Mouse (Mus musculus): ENCODE measurements around the gene Gm9803. TPM values are rescaled to one million over a fixed set of nuclear protein-coding genes. Genes with fewer than 3 reads are reported as not detected.
A peak's percentile ranks its signal among the peaks of the same experiment; 100 is the strongest.

Gene Gm9803
- polyA plus RNA-seq, 2 experiments: 10.0 to 12.3 TPM

- peaks cover 14 to 31% of the 10 kb centered on the region in 2 experiments for H3K4me1 ChIP-seq (replicated peaks; ENCODE audit: control insufficient read depth in 2 of 2, insufficient read depth in 2 of 2, low read length in 1 of 2)
- ATAC-seq (ENCODE audit: insufficient read depth) (peak; percentile 86), DNase-seq (ENCODE audit: low read depth in 3 of 3, low spot score in 3 of 3) (peak; percentile 73 to 75 (median 74))
- H3K27ac ChIP-seq: peak overlapping the region; percentile 63
- WGBS (ENCODE audit: insufficient replicate concordance): 0% methylated on average over 74 of the region's 103 CpGs
- no peak for TF ChIP-seq EP300 (IDR thresholded peaks at IDR 0.05; ENCODE audit: low read depth)
- TF ChIP-seq CTCF (IDR thresholded peaks at IDR 0.05; ENCODE audit: low read depth): peak; percentile 52; the same call in 1 of the 2 replicates
- H3K27me3 ChIP-seq (ENCODE audit: control insufficient read depth, insufficient read depth, low read length): no peaks in the 10 kb centered on the region
- peak overlapping the region; percentile 70 for H3K9ac ChIP-seq (replicated peaks)
- H3K36me3 ChIP-seq (replicated peaks; ENCODE audit: control insufficient read depth, insufficient read depth, low read depth): no peaks in the 10 kb centered on the region
- H3K9me3 ChIP-seq (ENCODE audit: control insufficient read depth, low read length): no peaks in the 10 kb centered on the region
- peak overlapping the region; percentile 93 for H3K4me2 ChIP-seq (ENCODE audit: low read depth)
- peak overlapping the region; percentile 83 to 84 for H3K4me3 ChIP-seq (ENCODE audit: insufficient read depth in 1 of 2, low read depth in 2 of 2, low read length in 2 of 2)
These were observed 44.3 kb upstream of the Gm9803 start for GRCm38 (mm10) chr10:43479436-43480157.

GRCm38 (mm10) chr10:43480227-43480849 is 43.5 kb upstream of the Gm9803 start:
- no peak for TF ChIP-seq EP300 (IDR thresholded peaks at IDR 0.05; ENCODE audit: low read depth)
- TF ChIP-seq CTCF (IDR thresholded peaks at IDR 0.05; ENCODE audit: low read depth): no peak
- no peaks in the 10 kb centered on the region for H3K27me3 ChIP-seq (ENCODE audit: control insufficient read depth, insufficient read depth, low read length)
- peak overlapping the region; percentile 83 to 84 for H3K4me3 ChIP-seq (ENCODE audit: insufficient read depth in 1 of 2, low read depth in 2 of 2, low read length in 2 of 2)
- ATAC-seq (ENCODE audit: insufficient read depth) (no peak), DNase-seq (ENCODE audit: low read depth in 3 of 3, low spot score in 3 of 3) (no peak)
- no peaks in the 10 kb centered on the region for H3K36me3 ChIP-seq (replicated peaks; ENCODE audit: control insufficient read depth, insufficient read depth, low read depth)
- H3K9ac ChIP-seq (replicated peaks): peak overlapping the region; percentile 70
- H3K4me1 ChIP-seq (replicated peaks; ENCODE audit: control insufficient read depth in 2 of 2, insufficient read depth in 2 of 2, low read length in 1 of 2): peaks cover 14 to 31% of the 10 kb centered on the region in 2 experiments
- H3K27ac ChIP-seq: peak overlapping the region; percentile 63
- no peaks in the 10 kb centered on the region for H3K9me3 ChIP-seq (ENCODE audit: control insufficient read depth, low read length)
- H3K4me2 ChIP-seq (ENCODE audit: low read depth): peak overlapping the region; percentile 93
- WGBS (ENCODE audit: insufficient replicate concordance): 11% methylated on average over 13 of the region's 13 CpGs

GRCm38 (mm10) chr10:43481179-43481578 is 42.7 kb upstream of the Gm9803 start:
- Histone ChIP-seq H3K27me3 (ENCODE audit: control insufficient read depth, insufficient read depth, low read length) (no peaks in the 10 kb centered on the region), H3K27ac (no peak overlapping the region), H3K4me3 (ENCODE audit: insufficient read depth in 1 of 2, low read depth in 2 of 2, low read length in 2 of 2) (no peak overlapping the region), H3K9ac (replicated peaks) (no peak overlapping the region; the same call in 1 of the 2 replicates), H3K4me2 (ENCODE audit: low read depth) (peak overlapping the region; percentile 93), H3K9me3 (ENCODE audit: control insufficient read depth, low read length) (no peaks in the 10 kb centered on the region), H3K36me3 (replicated peaks; ENCODE audit: control insufficient read depth, insufficient read depth, low read depth) (no peaks in the 10 kb centered on the region), H3K4me1 (replicated peaks; ENCODE audit: control insufficient read depth in 2 of 2, insufficient read depth in 2 of 2, low read length in 1 of 2) (peaks cover 14 to 28% of the 10 kb centered on the region in 2 experiments)
- ATAC-seq (ENCODE audit: insufficient read depth): no peak
- 31% methylated on average over 4 of the region's 4 CpGs for WGBS (ENCODE audit: insufficient replicate concordance)
- TF ChIP-seq CTCF (IDR thresholded peaks at IDR 0.05; ENCODE audit: low read depth) (0 out of 2 replicates have a peak, but pooled peaks have one; percentile 11), EP300 (IDR thresholded peaks at IDR 0.05; ENCODE audit: low read depth) (no peak)
- DNase-seq (ENCODE audit: low read depth in 3 of 3, low spot score in 3 of 3): no peak

- no peaks in the 10 kb centered on the region for H3K36me3 ChIP-seq (replicated peaks; ENCODE audit: control insufficient read depth, insufficient read depth, low read depth)
- no peak overlapping the region for H3K4me3 ChIP-seq (ENCODE audit: insufficient read depth in 1 of 2, low read depth in 2 of 2, low read length in 2 of 2)
- WGBS (ENCODE audit: insufficient replicate concordance): 84% methylated on average over 5 of the region's 5 CpGs
- no peak for DNase-seq (ENCODE audit: low read depth in 3 of 3, low spot score in 3 of 3)
- H3K9me3 ChIP-seq (ENCODE audit: control insufficient read depth, low read length): no peaks in the 10 kb centered on the region
- H3K4me2 ChIP-seq (ENCODE audit: low read depth): no peak overlapping the region
- TF ChIP-seq CTCF (IDR thresholded peaks at IDR 0.05; ENCODE audit: low read depth): no peak
- no peak for TF ChIP-seq EP300 (IDR thresholded peaks at IDR 0.05; ENCODE audit: low read depth)
- peaks cover 14 to 28% of the 10 kb centered on the region in 2 experiments for H3K4me1 ChIP-seq (replicated peaks; ENCODE audit: control insufficient read depth in 2 of 2, insufficient read depth in 2 of 2, low read length in 1 of 2)
- no peak overlapping the region for H3K27ac ChIP-seq
- no peak for ATAC-seq (ENCODE audit: insufficient read depth)
- no peak overlapping the region for H3K9ac ChIP-seq (replicated peaks)
- H3K27me3 ChIP-seq (ENCODE audit: control insufficient read depth, insufficient read depth, low read length): no peaks in the 10 kb centered on the region
These were observed 41.9 kb upstream of the Gm9803 start for GRCm38 (mm10) chr10:43482021-43482420.

- WGBS (ENCODE audit: insufficient replicate concordance): 61% methylated on average over 9 of the region's 9 CpGs
- TF ChIP-seq CTCF (IDR thresholded peaks at IDR 0.05; ENCODE audit: low read depth): no peak
- no peak for TF ChIP-seq EP300 (IDR thresholded peaks at IDR 0.05; ENCODE audit: low read depth)
- peaks cover 16 to 23% of the 10 kb centered on the region in 2 experiments for H3K4me1 ChIP-seq (replicated peaks; ENCODE audit: control insufficient read depth in 2 of 2, insufficient read depth in 2 of 2, low read length in 1 of 2)
- H3K27ac ChIP-seq: no peak overlapping the region
- no peak for DNase-seq (ENCODE audit: low read depth in 3 of 3, low spot score in 3 of 3)
- no peak overlapping the region for H3K4me2 ChIP-seq (ENCODE audit: low read depth)
- no peaks in the 10 kb centered on the region for H3K27me3 ChIP-seq (ENCODE audit: control insufficient read depth, insufficient read depth, low read length)
- no peaks in the 10 kb centered on the region for H3K36me3 ChIP-seq (replicated peaks; ENCODE audit: control insufficient read depth, insufficient read depth, low read depth)
- no peaks in the 10 kb centered on the region for H3K9me3 ChIP-seq (ENCODE audit: control insufficient read depth, low read length)
- no peak for ATAC-seq (ENCODE audit: insufficient read depth)
- no peak overlapping the region for H3K4me3 ChIP-seq (ENCODE audit: insufficient read depth in 1 of 2, low read depth in 2 of 2, low read length in 2 of 2)
- no peak overlapping the region for H3K9ac ChIP-seq (replicated peaks)
These were observed 40.4 kb upstream of the Gm9803 start for GRCm38 (mm10) chr10:43483426-43483995.
